Mouse (Mus musculus): Measurements from ENCODE around the gene Pipox.

Gene Pipox

GRCm38 (mm10) chr11:77893787-77894718, at the start of gene Pipox:
Gene Pipox (minus strand): TSS chr11:77894096.
- peak; percentile 97 for DNase-seq

GRCm38 (mm10) chr11:77942230-77942629, 48.3 kb upstream of the Pipox start:
- no peak for DNase-seq

GRCm38 (mm10) chr11:77937649-77938410, 43.9 kb upstream of the Pipox start:
- DNase-seq: no peak

GRCm38 (mm10) chr11:77936846-77937245, 43.0 kb upstream of the Pipox start:
- DNase-seq: no peak

- no peak for DNase-seq
Observed at GRCm38 (mm10) chr11:77934568-77935311, 40.8 kb upstream of the Pipox start.

- no peak for DNase-seq
Observed at GRCm38 (mm10) chr11:77934111-77934521, 40.2 kb upstream of the Pipox start.

GRCm38 (mm10) chr11:77932576-77932975, 38.7 kb upstream of the Pipox start:
- DNase-seq: no peak

GRCm38 (mm10) chr11:77931541-77932433, 37.9 kb upstream of the Pipox start:
- peak in 1 of 2 experiments; percentile 45 for DNase-seq

- peak; percentile 74 to 92 for DNase-seq
Observed at GRCm38 (mm10) chr11:77930751-77931540, 37.0 kb upstream of the Pipox start, which contains the start of gene Sez6. Gene Sez6 (plus strand): TSS chr11:77930800.

GRCm38 (mm10) chr11:77927837-77928236, 33.9 kb upstream of the Pipox start:
- DNase-seq: no peak

- DNase-seq: no peak
Observed at GRCm38 (mm10) chr11:77926666-77927065, 32.8 kb upstream of the Pipox start.

GRCm38 (mm10) chr11:77925836-77926657, 32.2 kb upstream of the Pipox start:
- DNase-seq: no peak

- DNase-seq: no peak
Observed at GRCm38 (mm10) chr11:77923285-77923684, 29.4 kb upstream of the Pipox start.

- peak; percentile 77 to 82 for DNase-seq
Observed at GRCm38 (mm10) chr11:77917166-77917565, 23.3 kb upstream of the Pipox start.

- DNase-seq: no peak
Observed at GRCm38 (mm10) chr11:77916741-77917140, 22.8 kb upstream of the Pipox start.

- DNase-seq: no peak
Observed at GRCm38 (mm10) chr11:77914598-77915260, 20.8 kb upstream of the Pipox start.

- DNase-seq: no peak
Observed at GRCm38 (mm10) chr11:77913505-77913904, 19.6 kb upstream of the Pipox start.

- DNase-seq: no peak
Observed at GRCm38 (mm10) chr11:77909776-77910175, 15.9 kb upstream of the Pipox start.

GRCm38 (mm10) chr11:77909376-77909775, 15.5 kb upstream of the Pipox start:
- DNase-seq: no peak

Data from kidney, postnatal 36 days (tissue).